Mouse (Mus musculus) forebrain, embryonic 14.5 days (tissue): ENCODE measurements around the gene Drd1. TPM values are rescaled to one million over a fixed set of nuclear protein-coding genes. Genes with fewer than 3 reads are reported as not detected.

Experiments used
- ATAC-seq: fragments of 200-750 bp; cut with Nextera tagmentation; 2 replicates; pipeline ENCODE4 v1.8.0; 2017; ENCODE audit warnings: mild to moderate bottlenecking, moderate library complexity
- DNase-seq: peaks from one replicate; pipeline ENCODE4 v3.0.0-alpha.2; 2015; ENCODE audit warnings: low spot score
- H3K27ac ChIP-seq: fragments of 300-500 bp; sonication (generic); 2 replicates; pipeline ENCODE4 v1.5.1; 2014; ENCODE audit warnings: low read depth, mild to moderate bottlenecking, control low read depth, low read length, moderate library complexity
- H3K27me3 ChIP-seq: fragments of 300-500 bp; sonication (generic); replicated peaks from 2 replicates; pipeline ENCODE4 v1.6.1; 2014; ENCODE audit warnings: low read length, control low read depth, mixed read lengths; ENCODE audit not compliant: control insufficient read depth, insufficient read depth
- H3K36me3 ChIP-seq: fragments of 300-500 bp; sonication (generic); 2 replicates; pipeline ENCODE4 v1.6.1; 2014; ENCODE audit warnings: low read length, control low read depth; ENCODE audit not compliant: control insufficient read depth, insufficient read depth
- H3K4me1 ChIP-seq: fragments of 300-500 bp; sonication (generic); 2 replicates; pipeline ENCODE4 v1.6.1; 2014; ENCODE audit warnings: antibody characterized with exemption, low read length, control low read depth; ENCODE audit not compliant: control insufficient read depth, insufficient read depth
- H3K4me2 ChIP-seq: fragments of 300-500 bp; sonication (generic); 2 replicates; pipeline ENCODE4 v1.6.1; 2014; ENCODE audit warnings: mild to moderate bottlenecking, control low read depth, low read length
- H3K4me3 ChIP-seq: fragments of 300-500 bp; sonication (generic); 2 replicates; pipeline ENCODE4 v1.5.1; 2014; ENCODE audit warnings: low read depth, low read length, control low read depth
- H3K9ac ChIP-seq: fragments of 300-500 bp; sonication (generic); 2 replicates; pipeline ENCODE4 v1.6.1; 2014; ENCODE audit warnings: mild to moderate bottlenecking, low read length, control low read depth, moderate library complexity
- H3K9me3 ChIP-seq: fragments of 300-500 bp; sonication (generic); replicated peaks from 2 replicates; pipeline ENCODE4 v1.6.1; 2016; ENCODE audit warnings: low read length, control low read depth, mixed read lengths; ENCODE audit not compliant: control insufficient read depth
- WGBS: fragments of 180-500 bp; shearing (Covaris S2); extraction: QIAGEN DNeasy Blood & Tissue Kit; methylation state at CpG from one replicate; pipeline ENCODE4 v1.1.7; 2014; 5-methylcytosine and 5-hydroxymethylcytosine counted together
- polyA plus RNA-seq: library from polyadenylated mRNA; unstranded; fragments of >200 nt; fragmentation: Nextera tagmentation; extraction: Ambion mirVana; gene quantifications from 2 replicates; pipeline ENCODE4 v1.2.1, GENCODE M21; 2014

Gene Drd1
- polyA plus RNA-seq, 1 experiment from 2014 or later = 5.1 TPM

GRCm38 (mm10) chr13:54067617-54068166, 12.2 kb upstream of the Drd1 start:
- H3K9me3 ChIP-seq = no peaks in the 10 kb centered on the region
- DNase-seq = peak; percentile 49
- H3K27me3 ChIP-seq = no peaks in the 10 kb centered on the region
- H3K36me3 ChIP-seq = no peaks in the 10 kb centered on the region
- no peak overlapping the region for H3K27ac ChIP-seq
- no peak for ATAC-seq
- no peak overlapping the region for H3K4me3 ChIP-seq
- H3K4me2 ChIP-seq = no peak overlapping the region
- no peak overlapping the region for H3K9ac ChIP-seq
- H3K4me1 ChIP-seq = peaks cover 6% of the 10 kb centered on the region; the same call in 1 of the 2 replicates
- WGBS = 1% methylated on average over 6 of the region's 6 CpGs

DNA sequence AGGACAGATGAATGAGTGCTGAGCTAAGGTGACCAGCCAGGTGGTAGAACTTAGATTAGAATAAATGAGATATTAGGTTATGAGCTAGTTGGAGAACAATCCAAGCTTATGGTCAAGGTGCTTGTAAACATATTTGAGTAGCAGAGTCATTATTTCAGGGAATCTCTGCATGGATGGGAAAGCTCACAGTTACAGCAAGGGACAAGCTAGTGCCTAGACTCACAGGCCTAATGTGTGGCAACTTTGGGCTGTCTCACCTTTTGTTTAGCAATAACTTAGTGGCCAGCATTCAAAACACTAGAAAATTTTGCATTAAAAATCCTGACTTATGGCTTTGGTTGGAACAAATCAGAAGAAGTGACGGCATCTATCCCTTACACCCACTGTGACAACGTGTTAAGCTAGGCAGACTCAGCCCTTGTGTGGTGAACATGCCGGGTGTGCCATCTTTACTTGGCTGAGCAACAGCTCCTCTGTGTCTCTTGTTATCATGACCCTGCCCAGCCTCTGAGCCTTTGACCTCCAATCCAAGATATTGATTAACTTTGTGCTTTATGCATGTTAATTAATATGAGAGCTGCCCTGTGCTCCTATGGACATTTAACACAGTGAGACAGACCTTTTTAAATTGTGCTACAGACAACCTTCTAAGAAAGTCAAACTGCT, 10.7 kb upstream of the Drd1 start:
- H3K4me3 ChIP-seq = no peak overlapping the region
- 89% methylated on average over 3 of the region's 3 CpGs for WGBS
- H3K27ac ChIP-seq = no peak overlapping the region
- H3K36me3 ChIP-seq = no peaks in the 10 kb centered on the region
- no peak overlapping the region for H3K4me2 ChIP-seq
- H3K9me3 ChIP-seq = no peaks in the 10 kb centered on the region
- no peak overlapping the region for H3K9ac ChIP-seq
- ATAC-seq = no peak
- peaks cover 2% of the 10 kb centered on the region; the same call in 1 of the 2 replicates for H3K4me1 ChIP-seq
- DNase-seq = no peak
- H3K27me3 ChIP-seq = no peaks in the 10 kb centered on the region

DNA sequence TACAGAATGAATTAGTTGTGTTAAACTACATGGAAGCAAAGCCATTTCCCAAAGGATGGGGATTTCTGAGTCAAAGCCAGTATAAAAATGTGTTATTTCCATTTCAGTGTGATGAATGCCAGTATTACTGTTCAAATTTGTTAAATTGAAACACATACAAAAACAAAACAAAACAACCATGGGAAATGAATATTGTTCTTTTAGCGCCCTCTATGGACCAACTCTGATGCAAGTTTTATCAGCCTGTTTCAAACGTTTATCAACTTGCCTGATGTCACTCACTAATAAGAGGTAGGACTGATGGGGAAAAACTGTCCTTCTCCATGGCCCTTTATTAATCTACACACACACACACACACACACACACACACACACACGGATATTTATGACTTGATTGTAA, 7.8 kb upstream of the Drd1 start:
- 1% methylated on average over 3 of the region's 3 CpGs for WGBS
- Histone ChIP-seq H3K9me3 (no peaks in the 10 kb centered on the region), H3K9ac (no peak overlapping the region), H3K36me3 (no peaks in the 10 kb centered on the region), H3K27me3 (no peaks in the 10 kb centered on the region), H3K4me3 (no peak overlapping the region), H3K4me1 (peaks cover 1% of the 10 kb centered on the region; the same call in 1 of the 2 replicates), H3K27ac (no peak overlapping the region), H3K4me2 (no peak overlapping the region)
- ATAC-seq = no peak
- DNase-seq = peak; percentile 78

GRCm38 (mm10) chr13:54062068-54062467, 6.6 kb upstream of the Drd1 start:
- H3K4me1 ChIP-seq = no peaks in the 10 kb centered on the region
- no peak overlapping the region for H3K27ac ChIP-seq
- DNase-seq (no peak), ATAC-seq (no peak)
- H3K9me3 ChIP-seq = no peaks in the 10 kb centered on the region
- no peaks in the 10 kb centered on the region for H3K27me3 ChIP-seq
- WGBS = 87% methylated on average over 3 of the region's 3 CpGs
- H3K36me3 ChIP-seq = no peaks in the 10 kb centered on the region
- H3K4me2 ChIP-seq = no peak overlapping the region
- H3K9ac ChIP-seq = no peak overlapping the region
- H3K4me3 ChIP-seq = no peak overlapping the region

DNA sequence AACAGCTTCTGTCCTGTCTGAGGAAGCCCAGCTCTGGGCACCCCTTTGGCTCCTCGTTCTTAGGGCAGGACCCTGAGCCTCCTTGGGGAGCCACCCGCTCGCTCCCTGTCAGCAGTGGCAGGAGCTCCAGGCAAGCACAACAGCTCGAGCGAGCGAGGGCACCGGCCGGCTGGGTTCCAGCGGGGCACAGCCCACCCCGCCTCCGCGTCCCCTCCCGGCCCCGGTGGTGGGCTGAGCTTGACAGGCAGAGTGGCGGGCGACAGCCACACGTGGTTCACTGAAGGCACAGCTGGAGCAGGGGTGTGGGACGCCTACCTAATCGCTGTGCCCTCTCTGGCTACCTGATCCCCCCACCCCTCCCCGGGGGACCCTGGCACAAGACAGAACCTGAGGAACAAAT, 543 bp downstream of the Drd1 start:
- peak overlapping the region; percentile 97 for H3K4me2 ChIP-seq
- no peak overlapping the region for H3K27ac ChIP-seq
- peak overlapping the region; percentile 43 for H3K4me3 ChIP-seq
- ATAC-seq (peak; percentile 61), DNase-seq (peak; percentile 36)
- no peaks in the 10 kb centered on the region for H3K9me3 ChIP-seq
- H3K36me3 ChIP-seq = no peaks in the 10 kb centered on the region
- 1% methylated on average over 20 of the region's 20 CpGs for WGBS
- H3K27me3 ChIP-seq = peaks cover 9% of the 10 kb centered on the region
- H3K9ac ChIP-seq = peak overlapping the region; percentile 53
- peaks cover 7% of the 10 kb centered on the region for H3K4me1 ChIP-seq

DNA sequence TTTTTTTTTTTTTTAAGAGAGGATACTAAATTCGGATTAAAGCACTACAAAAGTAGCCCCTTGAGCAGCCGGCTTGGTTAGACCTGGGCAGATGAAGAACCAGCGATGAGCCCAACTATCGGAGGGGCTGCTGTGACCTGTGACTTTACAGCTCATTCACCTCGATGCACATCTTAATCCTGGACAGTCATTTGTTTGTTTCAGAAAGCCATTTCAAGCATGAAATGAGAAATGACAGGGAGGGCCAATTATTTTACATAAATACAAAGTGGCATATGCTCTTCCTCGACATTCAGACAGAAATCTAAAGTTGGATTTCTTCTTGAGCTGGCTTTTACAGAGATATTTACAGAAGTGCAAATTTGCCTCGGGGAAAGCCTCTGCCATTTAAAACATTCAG, 3.9 kb downstream of the Drd1 start:
- H3K9ac ChIP-seq = no peak overlapping the region
- 47% methylated on average over 7 of the region's 7 CpGs for WGBS
- H3K9me3 ChIP-seq = no peaks in the 10 kb centered on the region
- H3K27me3 ChIP-seq = peaks cover 9% of the 10 kb centered on the region
- no peak overlapping the region for H3K27ac ChIP-seq
- DNase-seq (no peak), ATAC-seq (no peak)
- H3K36me3 ChIP-seq = no peaks in the 10 kb centered on the region
- H3K4me3 ChIP-seq = no peak overlapping the region
- H3K4me1 ChIP-seq = peaks cover 7% of the 10 kb centered on the region
- peak overlapping the region; percentile 16; the same call in 1 of the 2 replicates for H3K4me2 ChIP-seq

DNA sequence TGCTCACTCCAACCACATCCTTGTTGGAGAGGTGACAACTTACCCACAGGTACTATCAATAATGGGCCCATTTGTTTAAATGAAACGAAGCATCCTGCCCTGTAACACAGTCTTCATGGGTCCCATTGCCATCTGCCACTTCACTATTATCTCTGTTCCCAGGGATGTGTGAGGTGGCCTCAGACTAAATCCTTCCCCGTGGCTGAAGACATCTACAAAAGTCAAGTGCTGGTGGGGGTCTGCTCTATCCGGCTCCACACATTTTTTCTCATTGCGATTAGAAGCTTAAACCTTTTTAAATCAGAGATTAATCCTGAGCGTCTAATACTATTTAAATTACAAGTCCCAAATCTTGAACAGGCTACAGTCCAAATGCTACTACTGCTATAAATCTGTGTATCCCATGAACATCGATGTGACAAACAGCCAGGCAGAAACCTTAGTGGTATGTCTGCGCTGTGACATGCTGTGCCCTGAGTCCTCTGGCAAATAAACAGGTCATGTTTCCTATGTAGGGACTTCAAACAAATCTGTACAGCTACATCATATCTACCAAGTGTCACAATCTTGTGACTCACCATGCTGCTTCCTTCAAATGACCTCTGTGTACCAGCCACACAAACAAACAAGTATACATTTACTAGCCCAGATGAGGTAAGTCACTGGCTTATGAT, 6.7 kb downstream of the Drd1 start:
- no peak for DNase-seq
- Histone ChIP-seq H3K36me3 (no peaks in the 10 kb centered on the region), H3K27me3 (0 out of 2 replicates have a peak, but pooled peaks cover 2% of the 10 kb centered on the region), H3K4me1 (no peaks in the 10 kb centered on the region), H3K4me2 (no peak overlapping the region), H3K4me3 (no peak overlapping the region), H3K27ac (no peak overlapping the region), H3K9me3 (no peaks in the 10 kb centered on the region), H3K9ac (no peak overlapping the region)
- 83% methylated on average over 7 of the region's 7 CpGs for WGBS
- ATAC-seq = no peak

DNA sequence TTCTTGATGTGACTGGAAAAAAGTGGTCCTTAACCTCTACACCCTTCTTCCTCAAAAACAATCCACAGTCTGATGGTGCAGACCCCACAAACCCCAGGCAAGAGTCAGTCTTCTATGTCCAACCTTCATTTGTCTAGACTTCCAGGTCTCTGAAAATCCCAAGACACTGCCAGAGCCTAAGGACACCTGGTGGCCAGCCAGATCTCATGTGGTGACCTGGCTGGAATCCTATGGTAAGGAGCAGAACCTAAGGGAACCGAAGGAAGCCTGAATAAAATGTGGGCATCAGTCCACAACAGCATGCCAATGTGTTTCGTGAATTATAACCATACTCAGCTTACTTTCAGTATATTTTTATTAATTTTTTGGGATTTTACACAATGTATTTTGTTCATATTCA, 15.2 kb downstream of the Drd1 start:
- DNase-seq (no peak), ATAC-seq (no peak)
- H3K27ac ChIP-seq = no peak overlapping the region
- no peaks in the 10 kb centered on the region for H3K36me3 ChIP-seq
- H3K9ac ChIP-seq = no peak overlapping the region
- H3K4me2 ChIP-seq = no peak overlapping the region
- 98% methylated on average over 2 of the region's 2 CpGs for WGBS
- no peaks in the 10 kb centered on the region for H3K27me3 ChIP-seq
- H3K9me3 ChIP-seq = no peaks in the 10 kb centered on the region
- no peaks in the 10 kb centered on the region for H3K4me1 ChIP-seq
- H3K4me3 ChIP-seq = no peak overlapping the region

DNA sequence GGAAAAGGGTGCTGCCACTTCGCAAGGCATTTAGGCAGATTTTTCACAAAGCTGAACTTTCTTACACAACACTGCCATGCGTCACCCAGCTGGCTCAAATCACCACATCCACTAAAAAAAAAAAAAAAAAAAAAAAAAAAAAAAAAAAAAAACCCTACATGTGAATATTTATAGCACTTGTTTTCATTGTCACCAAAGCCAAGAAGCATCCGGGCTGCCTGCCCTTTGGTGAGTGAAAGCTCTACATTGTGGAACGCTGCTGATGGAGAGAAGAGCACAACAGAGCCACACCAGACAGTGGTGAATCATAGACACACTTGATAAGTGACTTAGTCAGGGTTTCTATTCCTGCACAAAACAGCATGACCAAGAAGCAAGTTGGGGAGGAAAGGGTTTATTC, 17.6 kb downstream of the Drd1 start:
- Histone ChIP-seq H3K4me3 (no peak overlapping the region), H3K9ac (no peak overlapping the region), H3K9me3 (no peaks in the 10 kb centered on the region), H3K27me3 (no peaks in the 10 kb centered on the region), H3K36me3 (no peaks in the 10 kb centered on the region), H3K27ac (no peak overlapping the region), H3K4me2 (no peak overlapping the region), H3K4me1 (no peaks in the 10 kb centered on the region)
- DNase-seq (no peak), ATAC-seq (no peak)
- 85% methylated on average over 4 of the region's 4 CpGs for WGBS
